Mouse (Mus musculus): ENCODE data around the gene Nol7. TPM values are rescaled to one million over a fixed set of nuclear protein-coding genes. Genes with fewer than 3 reads are reported as not detected.

Nol7 gene
- 100 to 1,000 TPM; 112 to 117 TPM for total RNA-seq (2021)

GRCm38 (mm10) chr13:43398297-43399080 is at the start of gene Nol7:
Gene Nol7 (plus strand): TSS chr13:43398390.
- intact Hi-C loops (cut with DNase I) = loop anchor here (5.0 kb wide), 1 partner anchor 216 kb away; no protein-coding TSS in a partner anchor
- DNase-seq = peak; percentile 96 to 98

GRCm38 (mm10) chr13:43349376-43349775 is 48.8 kb upstream of the Nol7 start:
- DNase-seq = no peak
- intact Hi-C loops (cut with DNase I) = no loop called here

- no peak for DNase-seq
- intact Hi-C loops (cut with DNase I) = loop anchor here (5.0 kb wide), 1 partner anchor 38 kb away; no protein-coding TSS in a partner anchor
Measured at GRCm38 (mm10) chr13:43350489-43351169, 47.6 kb upstream of the Nol7 start.

- intact Hi-C loops (cut with DNase I) = loop anchor here (5.0 kb wide), 1 partner anchor 41 kb away; no protein-coding TSS in a partner anchor
- no peak for DNase-seq
Measured at GRCm38 (mm10) chr13:43353356-43353755, 44.8 kb upstream of the Nol7 start.

GRCm38 (mm10) chr13:43354362-43354761 is 43.8 kb upstream of the Nol7 start:
- peak; percentile 28 to 39 for DNase-seq
- intact Hi-C loops (cut with DNase I) = loop anchor here (5.0 kb wide), 1 partner anchor 42 kb away; no protein-coding TSS in a partner anchor

- intact Hi-C loops (cut with DNase I) = no loop called here
- no peak for DNase-seq
Measured at GRCm38 (mm10) chr13:43356346-43357125, 41.7 kb upstream of the Nol7 start.

- intact Hi-C loops (cut with DNase I) = no loop called here
- DNase-seq = peak in 1 of 2 experiments; percentile 20
Measured at GRCm38 (mm10) chr13:43360534-43360933, 37.7 kb upstream of the Nol7 start.

GRCm38 (mm10) chr13:43362353-43362752 is 35.8 kb upstream of the Nol7 start:
- no peak for DNase-seq
- intact Hi-C loops (cut with DNase I) = no loop called here

GRCm38 (mm10) chr13:43364985-43365824 is 33.0 kb upstream of the Nol7 start, which contains the start of gene Sirt5:
Gene Sirt5 (plus strand): TSS chr13:43365496.
- intact Hi-C loops (cut with DNase I) = loop anchor here (5.0 kb wide), 1 partner anchor 63 kb away; the partner anchor contains the start of gene Gfod1

GRCm38 (mm10) chr13:43365825-43366184 is 32.4 kb upstream of the Nol7 start:
- DNase-seq = no peak
- intact Hi-C loops (cut with DNase I) = loop anchor here (5.0 kb wide), 1 partner anchor 64 kb away; the partner anchor contains the start of gene Gfod1

More at GRCm38 (mm10) chr13:43364985-43365824, 33.0 kb upstream of the Nol7 start, which contains the start of gene Sirt5:
- peak; percentile 95 to 96 for DNase-seq

GRCm38 (mm10) chr13:43370063-43370462 is 28.1 kb upstream of the Nol7 start:
- DNase-seq = no peak
- intact Hi-C loops (cut with DNase I) = no loop called here

- intact Hi-C loops (cut with DNase I) = no loop called here
- DNase-seq = no peak
Measured at GRCm38 (mm10) chr13:43372892-43373291, 25.3 kb upstream of the Nol7 start.

- intact Hi-C loops (cut with DNase I) = no loop called here
- no peak for DNase-seq
Measured at GRCm38 (mm10) chr13:43374205-43374604, 24.0 kb upstream of the Nol7 start.

GRCm38 (mm10) chr13:43374918-43375432 is 23.2 kb upstream of the Nol7 start:
- intact Hi-C loops (cut with DNase I) = no loop called here

GRCm38 (mm10) chr13:43379989-43380388 is 18.2 kb upstream of the Nol7 start:
- intact Hi-C loops (cut with DNase I) = no loop called here
- no peak for DNase-seq

More at GRCm38 (mm10) chr13:43374918-43375432, 23.2 kb upstream of the Nol7 start:
- DNase-seq = peak in 1 of 2 experiments; percentile 33

- no peak for DNase-seq
- intact Hi-C loops (cut with DNase I) = no loop called here
Measured at GRCm38 (mm10) chr13:43385321-43385720, 12.9 kb upstream of the Nol7 start.

GRCm38 (mm10) chr13:43397700-43398296 is 392 bp upstream of the Nol7 start:
- no peak for DNase-seq
- intact Hi-C loops (cut with DNase I) = loop anchor here (5.0 kb wide), 1 partner anchor 215 kb away; no protein-coding TSS in a partner anchor

- intact Hi-C loops (cut with DNase I) = loop anchor here (5.0 kb wide), 1 partner anchor 217 kb away; no protein-coding TSS in a partner anchor
- DNase-seq = no peak
Measured at GRCm38 (mm10) chr13:43399576-43399975, 1.4 kb downstream of the Nol7 start.

- intact Hi-C loops (cut with DNase I) = no loop called here
Measured at GRCm38 (mm10) chr13:43412311-43412710, 14.1 kb downstream of the Nol7 start.

More at GRCm38 (mm10) chr13:43412311-43412710, 14.1 kb downstream of the Nol7 start:
- no peak for DNase-seq
